Mouse (Mus musculus): ENCODE measurements at regions not wholly inside any gene's neighbourhood (a gene's known extent, or its start where the extent isn't known, plus 50 kb on each side); places are given as distances from the start of the nearest gene placed in this dataset.
A peak's percentile ranks its signal among the peaks of the same experiment; 100 is the strongest.
"Not testable (repeated sequence)": the region's sequence is repeated elsewhere in the genome, so short reads cannot be mapped to it uniquely, and the experiment has no call there.

DNA sequence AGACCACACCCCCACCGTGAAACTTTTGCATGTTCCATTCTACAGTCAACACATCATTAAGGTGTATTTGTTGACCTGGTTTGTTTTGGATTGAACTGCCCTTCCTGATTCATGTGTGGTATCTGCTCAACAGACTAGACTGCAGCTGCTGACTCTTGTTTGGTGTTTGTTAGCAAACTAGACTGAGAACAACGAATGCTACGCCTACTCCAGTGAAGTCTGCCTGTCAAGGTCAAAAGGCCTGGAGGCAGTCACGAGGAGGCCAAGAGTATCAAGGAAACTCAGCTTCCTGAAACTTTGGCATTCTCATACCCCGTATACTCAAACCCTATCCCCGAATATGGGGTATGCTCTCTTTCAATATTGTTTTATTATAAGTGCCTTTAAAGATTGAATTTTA, 194.2 kb upstream of the Spin1 start:
- not testable (repeated sequence) for DNase-seq (ENCODE audit: low read depth)

DNA sequence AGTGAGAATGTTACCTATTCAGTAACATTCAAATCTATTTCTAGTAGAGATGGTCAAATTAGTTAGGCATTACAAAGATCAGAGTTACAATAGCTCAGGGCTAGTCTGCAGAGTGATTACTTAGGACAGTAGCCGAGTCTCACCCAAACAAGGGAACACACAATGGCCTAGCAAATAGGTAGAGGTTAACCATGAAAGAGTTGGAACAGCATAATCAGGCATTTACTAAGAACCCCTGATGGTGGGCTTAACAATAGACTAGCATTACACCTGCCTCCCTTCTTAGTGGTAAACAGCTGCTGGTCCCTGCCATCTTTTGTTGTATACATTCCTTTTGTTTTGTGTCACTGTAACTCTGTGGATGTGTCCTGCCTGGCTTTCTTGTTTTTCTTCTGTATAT, 193.8 kb upstream of the Spin1 start:
- DNase-seq (ENCODE audit: low read depth): no peak

DNA sequence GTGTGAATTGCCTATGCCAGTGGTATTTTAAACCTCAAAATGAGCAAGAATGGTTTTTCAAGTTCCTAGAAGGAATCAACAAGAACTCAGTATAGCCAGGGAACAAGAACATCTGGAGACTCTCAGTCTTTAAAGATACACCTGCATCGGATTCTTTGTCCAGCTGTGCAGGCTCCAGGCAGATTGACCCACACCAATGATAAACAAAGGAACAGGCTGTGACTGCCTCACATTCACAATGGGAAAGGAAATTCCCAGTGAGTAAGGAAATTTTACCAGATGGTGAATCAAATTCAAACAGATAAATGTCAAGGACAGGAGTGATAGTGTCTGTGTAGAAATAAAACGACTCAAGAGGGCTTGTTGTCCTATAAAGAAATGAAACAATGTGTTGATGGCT, 187.9 kb upstream of the Spin1 start:
- DNase-seq (ENCODE audit: low read depth): not testable (repeated sequence)

DNA sequence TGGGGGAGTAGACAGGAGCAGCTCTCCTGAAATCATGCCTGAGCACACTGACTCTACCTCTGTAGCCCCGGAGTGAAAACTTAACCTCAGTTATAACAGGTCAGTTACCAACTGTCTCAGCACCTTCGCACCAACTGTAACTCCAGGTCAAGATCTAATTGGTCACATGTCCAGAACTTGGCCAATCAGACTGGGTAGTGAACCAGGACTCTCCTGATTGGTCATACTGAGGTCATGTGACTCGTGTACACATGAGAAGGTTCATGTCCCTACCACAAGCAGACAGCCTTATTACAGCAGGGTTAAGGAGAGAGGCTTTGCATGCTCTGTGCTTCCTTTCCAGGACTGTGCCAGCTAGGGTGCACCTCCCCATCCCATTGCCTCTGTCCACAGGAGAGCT, 166.7 kb upstream of the Spin1 start:
- DNase-seq (ENCODE audit: low read depth): not testable (repeated sequence)

DNA sequence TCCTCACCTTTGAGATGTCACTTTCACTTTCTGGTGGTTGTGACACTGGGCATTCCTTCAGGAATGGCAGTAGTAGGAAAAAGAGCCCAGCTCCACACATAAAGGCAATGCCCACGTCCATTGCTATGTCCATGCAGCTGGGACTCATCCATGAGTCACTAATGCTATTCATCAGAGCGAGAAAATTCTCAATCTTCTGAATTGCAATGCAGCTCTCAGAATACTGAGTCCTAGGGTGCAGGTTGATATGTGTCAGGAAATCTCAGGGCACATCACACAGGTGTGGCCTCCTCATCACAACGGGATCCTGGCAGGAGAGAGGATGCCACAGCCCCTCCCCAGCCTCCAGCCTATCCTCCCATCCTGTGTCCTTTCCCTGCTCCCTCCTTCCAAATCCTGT, 158.1 kb upstream of the Spin1 start:
- DNase-seq (ENCODE audit: low read depth): no peak

GRCm38 (mm10) chr13:50949545-50950226, 151.0 kb upstream of the Spin1 start:
- peak; percentile 78 for DNase-seq (ENCODE audit: low read depth)

DNA sequence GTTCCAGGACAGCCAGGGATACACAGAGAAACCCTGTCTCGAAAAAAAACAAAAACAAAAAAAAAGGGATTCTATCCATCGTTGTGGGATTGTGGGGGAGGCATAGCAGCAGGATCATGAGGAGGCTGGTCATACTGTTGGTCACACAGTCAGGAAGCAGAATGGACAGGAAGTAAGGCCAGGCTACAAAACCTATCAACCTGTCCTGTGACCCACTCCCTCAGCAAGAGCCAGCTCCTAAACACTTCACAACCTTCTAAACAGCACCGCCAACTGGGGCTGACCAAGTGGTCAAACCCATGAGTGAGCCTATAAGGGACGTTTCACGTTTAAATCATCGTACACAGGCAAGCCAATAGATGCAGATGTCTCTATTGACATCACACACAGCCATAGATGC, 146.0 kb upstream of the Spin1 start:
- no peak for DNase-seq (ENCODE audit: low read depth)

DNA sequence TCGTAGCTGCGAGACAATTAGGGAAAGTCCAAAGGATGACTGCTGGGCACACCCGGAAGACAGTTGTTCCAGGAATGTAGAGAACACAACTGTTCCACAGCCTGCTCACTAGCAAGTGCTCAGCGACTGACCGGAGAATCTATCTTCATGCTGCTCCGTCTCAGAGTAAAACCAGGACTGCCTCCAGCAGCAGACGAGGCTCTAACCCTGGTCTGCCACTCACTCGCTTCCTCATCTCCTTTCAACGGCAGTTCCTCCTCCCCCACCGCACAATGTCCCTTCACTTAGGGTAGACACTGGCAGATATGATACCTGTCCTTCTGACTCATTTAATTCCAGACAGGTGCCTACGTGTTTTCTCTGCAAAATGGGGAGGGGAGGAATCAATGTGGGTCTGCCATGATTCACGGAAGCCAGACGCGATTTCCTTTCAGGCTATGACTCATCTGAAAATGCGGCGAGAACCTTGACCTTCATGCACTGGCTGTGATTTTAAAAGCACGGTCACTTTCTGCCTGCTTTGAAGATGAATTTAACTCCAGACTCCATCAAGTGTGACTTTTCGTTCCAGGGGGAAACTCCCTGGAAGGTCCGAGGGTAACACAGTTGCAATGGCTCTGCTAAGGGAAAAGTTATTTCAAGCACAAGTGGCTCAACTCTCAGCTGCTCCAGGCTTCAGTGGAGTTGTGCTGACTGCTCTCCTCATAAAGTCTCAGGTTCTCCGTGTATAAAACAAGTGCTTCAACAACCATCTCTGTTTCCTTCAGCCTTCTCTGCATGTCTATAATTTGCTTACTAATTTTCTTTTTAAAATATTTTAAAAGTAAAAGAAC, 142.4 kb upstream of the Spin1 start:
- DNase-seq (ENCODE audit: low read depth): peak; percentile 38

DNA sequence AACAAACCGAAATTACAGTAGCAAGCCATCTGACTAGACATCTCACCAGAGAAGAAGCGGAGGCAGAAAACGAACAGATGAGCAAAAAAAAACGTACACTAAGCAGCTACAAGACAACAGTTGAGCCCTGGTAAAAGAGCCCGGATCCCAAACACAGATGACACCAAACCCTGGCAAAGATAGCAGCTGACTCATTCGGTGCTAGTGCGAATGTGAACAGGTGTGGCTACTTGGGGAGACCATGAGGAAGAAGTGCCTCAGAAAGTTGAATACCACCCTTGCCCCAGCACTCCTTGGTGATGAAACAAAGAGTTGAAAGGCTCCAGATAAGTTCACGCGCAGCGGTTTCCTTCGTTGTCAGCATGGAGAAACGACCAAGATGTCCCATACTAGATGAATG, 139.8 kb upstream of the Spin1 start:
- DNase-seq (ENCODE audit: low read depth): no peak

GRCm38 (mm10) chr13:50964070-50964469, 136.6 kb upstream of the Spin1 start:
- peak; percentile 56 for DNase-seq (ENCODE audit: low read depth)

- not testable (repeated sequence) for DNase-seq (ENCODE audit: low read depth)
Observed at GRCm38 (mm10) chr13:50965041-50965440, 135.6 kb upstream of the Spin1 start.

- DNase-seq (ENCODE audit: low read depth): no peak
Observed at GRCm38 (mm10) chr13:50965678-50966077, 135.0 kb upstream of the Spin1 start.

- DNase-seq (ENCODE audit: low read depth): no peak
Observed at GRCm38 (mm10) chr13:50966826-50967225, 133.9 kb upstream of the Spin1 start.

- no peak for DNase-seq (ENCODE audit: low read depth)
Observed at GRCm38 (mm10) chr13:50973379-50973778, 127.3 kb upstream of the Spin1 start.

- no peak for DNase-seq (ENCODE audit: low read depth)
Observed at GRCm38 (mm10) chr13:50975306-50975920, 125.3 kb upstream of the Spin1 start.

DNA sequence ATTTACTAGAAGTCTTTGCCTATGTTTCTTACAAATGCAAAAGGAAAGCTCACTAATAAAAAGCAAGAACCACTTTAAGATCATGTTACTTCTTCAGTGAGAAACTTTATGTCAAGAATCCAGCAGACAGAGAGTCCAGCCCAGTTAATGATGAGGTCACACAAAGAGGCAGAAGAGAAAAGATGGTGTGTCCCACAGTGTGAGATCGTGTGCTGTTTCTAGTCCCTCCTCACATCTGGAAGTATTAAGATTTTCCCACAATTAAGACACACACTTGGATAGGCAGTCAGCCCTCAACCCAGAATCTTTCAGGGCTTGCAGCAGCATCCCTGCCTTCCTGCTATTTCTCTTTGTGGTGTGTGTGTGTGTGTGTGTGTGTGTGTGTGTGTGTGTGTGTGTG, 118.7 kb upstream of the Spin1 start:
- DNase-seq (ENCODE audit: low read depth): no peak

GRCm38 (mm10) chr13:50982990-50983389, 117.7 kb upstream of the Spin1 start:
- no peak for DNase-seq (ENCODE audit: low read depth)

GRCm38 (mm10) chr13:50991726-50992432, 108.8 kb upstream of the Spin1 start:
- no peak for DNase-seq (ENCODE audit: low read depth)

DNA sequence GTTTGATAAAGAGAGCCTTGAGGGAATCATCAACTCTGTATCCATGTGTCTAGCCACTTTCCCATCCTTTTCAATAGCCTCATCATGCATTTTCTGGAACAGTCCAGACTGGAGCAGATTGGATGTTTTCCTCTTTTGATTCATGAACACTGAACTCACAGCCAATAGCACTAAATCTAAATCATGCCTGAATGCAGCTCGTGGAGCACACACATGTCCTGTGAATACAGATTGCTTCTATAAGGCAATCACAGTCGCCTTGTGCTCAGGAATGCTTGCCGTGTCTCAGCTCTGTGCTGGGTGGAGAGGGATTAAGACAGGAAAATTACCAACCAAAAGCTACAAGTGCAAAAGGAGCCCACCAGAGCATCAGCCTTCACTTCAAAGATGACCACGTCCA, 100.9 kb upstream of the Spin1 start:
- no peak for DNase-seq (ENCODE audit: low read depth)

DNA sequence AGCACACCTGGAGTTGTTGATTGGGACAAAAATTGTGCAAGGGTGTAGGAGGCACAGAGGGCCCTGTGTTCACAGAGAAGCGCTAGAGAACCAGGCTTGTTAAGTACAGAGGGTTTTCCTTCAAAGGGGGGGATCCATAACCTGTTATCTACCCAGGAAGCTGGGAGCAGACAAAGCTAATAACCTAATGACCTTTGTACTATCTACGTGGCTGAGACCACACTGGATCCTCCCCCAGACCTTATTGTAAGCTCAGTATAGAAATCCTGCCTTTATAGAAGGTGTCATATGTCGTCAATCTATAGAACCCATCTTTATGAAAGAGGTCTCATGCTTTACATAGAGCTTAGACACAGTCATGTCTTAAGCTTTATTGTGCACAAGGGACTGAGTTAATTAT, 95.9 kb upstream of the Spin1 start:
- no peak for DNase-seq (ENCODE audit: low read depth)

GRCm38 (mm10) chr13:51010736-51011135, 89.9 kb upstream of the Spin1 start:
- DNase-seq (ENCODE audit: low read depth): no peak

- no peak for DNase-seq (ENCODE audit: low read depth)
Observed at GRCm38 (mm10) chr13:51016209-51016608, 84.5 kb upstream of the Spin1 start.

All from 416B (cell line).